Mouse (Mus musculus): Measurements from ENCODE around the gene St6galnac4. TPM values are rescaled to one million over a fixed set of nuclear protein-coding genes. Genes with fewer than 3 reads are reported as not detected.

The St6galnac4 gene
- polyA plus RNA-seq (2015; fragmentation: Nextera tagmentation; extraction: Ambion mirVana), result 6.0 and 7.4 TPM in 2 replicates

DNA sequence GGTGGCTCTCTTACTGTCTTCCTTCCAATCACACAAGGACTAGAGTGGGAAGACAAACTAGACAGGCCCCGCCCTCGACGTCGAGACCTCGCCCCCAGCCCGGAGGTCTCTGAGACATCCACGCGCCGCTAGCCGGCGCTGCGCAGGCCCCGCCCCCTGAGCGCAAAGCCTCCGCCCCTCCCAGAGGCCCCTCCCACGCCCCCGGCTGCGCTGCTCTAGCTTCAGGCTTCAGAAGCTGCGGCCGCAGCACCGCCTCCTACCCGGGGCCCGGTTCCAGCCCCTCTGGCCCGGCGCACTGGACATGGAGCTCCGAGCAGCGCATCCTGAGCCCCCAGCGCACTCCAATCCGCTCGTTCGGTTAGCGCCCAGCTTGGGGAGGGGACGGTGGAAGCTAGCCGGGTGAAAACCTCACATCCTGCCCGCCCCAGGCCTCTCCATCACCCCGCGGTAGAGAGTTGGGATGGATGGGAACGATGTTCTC, at the start of gene St6galnac4:
Gene St6galnac4, plus strand, starts transcription at position 225 of the 481 bp plus-strand sequence.
- peak within 1 kb of the TSS; percentile 60 for H3K9ac ChIP-seq (ENCODE audit: low read depth, low read length)
- H3K4me3 ChIP-seq (ENCODE audit: low read depth, low read length), result peak within 1 kb of the TSS; percentile 66
- H3K4me2 ChIP-seq (ENCODE audit: low read depth, low read length), result peak within 1 kb of the TSS; percentile 75
- 0% methylated on average over 38 of the region's 38 CpGs for WGBS (ENCODE audit: insufficient replicate concordance)
- no peaks in the 10 kb centered on the region for H3K9me3 ChIP-seq (replicated peaks; ENCODE audit: control insufficient read depth, low read length)
- H3K36me3 ChIP-seq (ENCODE audit: control insufficient read depth, insufficient read depth), result no peaks in the 10 kb centered on the region
- no peaks in the 10 kb centered on the region for H3K27me3 ChIP-seq (ENCODE audit: control insufficient read depth, insufficient read depth, low read depth, low read length)
- H3K27ac ChIP-seq (ENCODE audit: low read length), result 0 out of 2 replicates have a peak within 1 kb of the TSS, but pooled peaks have one; percentile 19
- ATAC-seq (ENCODE audit: low read depth), result peak; percentile 85
- H3K4me1 ChIP-seq (ENCODE audit: control insufficient read depth, low read depth, low read length), result peaks cover 24% of the 10 kb centered on the region

DNA sequence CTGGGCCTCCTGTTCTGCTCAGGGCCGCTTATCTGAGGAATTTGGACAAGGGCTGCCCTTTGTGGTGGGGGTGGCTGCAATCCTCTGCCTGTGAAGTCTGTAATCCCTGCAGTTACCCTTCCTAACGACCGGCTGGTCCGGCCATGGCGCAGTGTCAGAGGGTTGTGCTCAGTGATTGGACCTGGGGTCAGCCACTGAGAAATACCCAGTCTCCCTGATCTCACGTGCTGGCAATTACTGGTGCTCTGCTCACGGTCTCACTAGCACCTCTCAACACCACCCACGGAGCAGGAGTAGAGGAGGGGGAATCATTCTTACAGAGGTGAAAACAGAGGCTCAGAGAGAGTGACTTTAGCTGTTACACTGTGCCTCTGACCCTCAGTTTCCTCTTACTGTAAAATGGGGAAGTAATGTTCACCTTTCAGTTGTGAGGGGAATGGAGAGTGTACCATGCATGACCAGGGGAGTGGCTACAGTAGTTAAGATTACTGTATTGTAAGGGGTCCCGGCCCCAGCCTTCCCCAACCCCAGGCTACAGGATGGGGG, 49.5 kb upstream of the St6galnac4 start:
- H3K36me3 ChIP-seq (ENCODE audit: control insufficient read depth, insufficient read depth), result no peaks in the 10 kb centered on the region
- H3K4me1 ChIP-seq (ENCODE audit: control insufficient read depth, low read depth, low read length), result peaks cover 29% of the 10 kb centered on the region
- WGBS (ENCODE audit: insufficient replicate concordance), result 9% methylated on average over 9 of the region's 9 CpGs
- H3K4me3 ChIP-seq (ENCODE audit: low read depth, low read length), result peak overlapping the region; percentile 77
- peak overlapping the region; percentile 17; the same call in 1 of the 2 replicates for H3K9ac ChIP-seq (ENCODE audit: low read depth, low read length)
- no peaks in the 10 kb centered on the region for H3K9me3 ChIP-seq (replicated peaks; ENCODE audit: control insufficient read depth, low read length)
- H3K4me2 ChIP-seq (ENCODE audit: low read depth, low read length), result peak overlapping the region; percentile 99
- H3K27me3 ChIP-seq (ENCODE audit: control insufficient read depth, insufficient read depth, low read depth, low read length), result peaks cover 42% of the 10 kb centered on the region
- no peak for ATAC-seq (ENCODE audit: low read depth)
- H3K27ac ChIP-seq (ENCODE audit: low read length), result peak overlapping the region; percentile 74

DNA sequence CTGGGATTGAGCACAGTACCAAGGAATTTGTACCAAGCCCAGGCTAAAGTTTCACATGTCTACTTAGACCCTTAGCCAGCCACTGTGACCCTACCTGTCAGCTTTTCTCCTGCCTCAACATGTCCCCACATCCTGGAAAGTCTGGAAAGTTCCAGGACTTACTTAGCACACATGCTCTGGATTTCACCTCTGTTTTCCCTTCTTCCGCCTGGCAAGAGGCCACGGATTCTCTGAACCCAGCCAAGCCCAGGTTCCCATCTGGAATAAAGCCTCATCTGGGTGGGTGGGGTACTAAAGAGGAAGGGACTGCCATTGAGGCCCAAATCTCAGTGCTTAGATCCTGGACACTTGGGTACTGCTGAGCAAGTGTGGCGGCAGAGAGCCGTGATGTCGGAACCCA, 49.0 kb upstream of the St6galnac4 start:
- Histone ChIP-seq H3K9me3 (replicated peaks; ENCODE audit: control insufficient read depth, low read length) (no peaks in the 10 kb centered on the region), H3K4me3 (ENCODE audit: low read depth, low read length) (no peak overlapping the region), H3K27me3 (ENCODE audit: control insufficient read depth, insufficient read depth, low read depth, low read length) (peaks cover 42% of the 10 kb centered on the region), H3K4me1 (ENCODE audit: control insufficient read depth, low read depth, low read length) (peaks cover 29% of the 10 kb centered on the region), H3K27ac (ENCODE audit: low read length) (no peak overlapping the region), H3K9ac (ENCODE audit: low read depth, low read length) (no peak overlapping the region), H3K4me2 (ENCODE audit: low read depth, low read length) (no peak overlapping the region), H3K36me3 (ENCODE audit: control insufficient read depth, insufficient read depth) (no peaks in the 10 kb centered on the region)
- no peak for ATAC-seq (ENCODE audit: low read depth)
- WGBS (ENCODE audit: insufficient replicate concordance), result 83% methylated on average over 5 of the region's 5 CpGs

DNA sequence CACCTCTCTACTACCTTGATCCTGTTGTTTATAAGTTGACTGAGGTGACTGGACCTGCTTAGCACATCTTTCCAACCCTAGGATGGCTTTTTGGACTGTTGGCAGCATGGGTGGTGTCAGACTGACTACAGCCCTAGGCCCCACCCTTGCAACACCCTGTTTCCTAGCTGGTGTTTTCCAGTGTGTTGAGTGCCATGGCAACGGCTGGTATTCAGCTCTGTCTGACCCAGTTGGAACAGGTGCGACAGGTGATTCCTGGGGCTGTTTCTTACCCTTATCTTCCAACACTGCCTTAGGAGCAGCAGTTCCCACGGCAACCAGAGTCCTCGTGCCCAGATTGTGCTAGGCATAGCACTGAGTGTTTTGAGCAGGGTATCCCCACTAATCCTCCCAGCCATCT, 48.4 kb upstream of the St6galnac4 start:
- Histone ChIP-seq H3K9ac (ENCODE audit: low read depth, low read length) (no peak overlapping the region), H3K4me3 (ENCODE audit: low read depth, low read length) (no peak overlapping the region), H3K4me2 (ENCODE audit: low read depth, low read length) (no peak overlapping the region), H3K27me3 (ENCODE audit: control insufficient read depth, insufficient read depth, low read depth, low read length) (peaks cover 40% of the 10 kb centered on the region), H3K9me3 (replicated peaks; ENCODE audit: control insufficient read depth, low read length) (no peaks in the 10 kb centered on the region), H3K4me1 (ENCODE audit: control insufficient read depth, low read depth, low read length) (peaks cover 29% of the 10 kb centered on the region), H3K27ac (ENCODE audit: low read length) (no peak overlapping the region), H3K36me3 (ENCODE audit: control insufficient read depth, insufficient read depth) (no peaks in the 10 kb centered on the region)
- no peak for ATAC-seq (ENCODE audit: low read depth)
- 56% methylated on average over 4 of the region's 4 CpGs for WGBS (ENCODE audit: insufficient replicate concordance)

DNA sequence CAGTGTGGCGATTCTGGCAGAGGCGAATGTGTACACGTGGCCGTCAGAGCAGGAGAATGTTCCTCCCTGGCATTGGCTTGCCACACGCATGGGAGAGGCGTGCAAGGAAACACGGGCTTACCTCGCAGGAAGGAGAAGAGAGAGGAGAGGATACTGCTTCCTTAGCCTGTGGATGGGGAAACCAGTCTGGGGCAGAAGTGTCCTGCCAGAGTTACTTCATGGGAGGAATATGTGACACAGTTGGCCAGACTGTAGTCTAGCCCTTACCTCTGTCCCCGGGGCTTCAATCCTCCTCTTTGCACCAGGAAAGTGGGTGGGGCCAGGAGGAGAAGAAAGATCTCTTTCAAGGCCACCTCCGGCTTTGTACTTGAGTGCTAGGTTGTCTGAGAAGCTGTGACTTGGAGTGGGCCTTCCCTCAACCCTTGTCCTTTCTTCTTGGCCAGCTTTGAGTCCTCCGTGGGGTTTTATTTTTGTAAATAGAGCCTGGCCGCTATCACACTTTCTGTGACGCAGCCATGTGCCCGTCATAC, 47.4 kb upstream of the St6galnac4 start:
- H3K9ac ChIP-seq (ENCODE audit: low read depth, low read length), result no peak overlapping the region
- H3K27ac ChIP-seq (ENCODE audit: low read length), result no peak overlapping the region
- ATAC-seq (ENCODE audit: low read depth), result no peak
- H3K36me3 ChIP-seq (ENCODE audit: control insufficient read depth, insufficient read depth), result no peaks in the 10 kb centered on the region
- H3K27me3 ChIP-seq (ENCODE audit: control insufficient read depth, insufficient read depth, low read depth, low read length), result peaks cover 40% of the 10 kb centered on the region
- WGBS (ENCODE audit: insufficient replicate concordance), result 69% methylated on average over 14 of the region's 14 CpGs
- no peak overlapping the region for H3K4me2 ChIP-seq (ENCODE audit: low read depth, low read length)
- H3K4me1 ChIP-seq (ENCODE audit: control insufficient read depth, low read depth, low read length), result peaks cover 25% of the 10 kb centered on the region
- no peak overlapping the region for H3K4me3 ChIP-seq (ENCODE audit: low read depth, low read length)
- H3K9me3 ChIP-seq (replicated peaks; ENCODE audit: control insufficient read depth, low read length), result no peaks in the 10 kb centered on the region

DNA sequence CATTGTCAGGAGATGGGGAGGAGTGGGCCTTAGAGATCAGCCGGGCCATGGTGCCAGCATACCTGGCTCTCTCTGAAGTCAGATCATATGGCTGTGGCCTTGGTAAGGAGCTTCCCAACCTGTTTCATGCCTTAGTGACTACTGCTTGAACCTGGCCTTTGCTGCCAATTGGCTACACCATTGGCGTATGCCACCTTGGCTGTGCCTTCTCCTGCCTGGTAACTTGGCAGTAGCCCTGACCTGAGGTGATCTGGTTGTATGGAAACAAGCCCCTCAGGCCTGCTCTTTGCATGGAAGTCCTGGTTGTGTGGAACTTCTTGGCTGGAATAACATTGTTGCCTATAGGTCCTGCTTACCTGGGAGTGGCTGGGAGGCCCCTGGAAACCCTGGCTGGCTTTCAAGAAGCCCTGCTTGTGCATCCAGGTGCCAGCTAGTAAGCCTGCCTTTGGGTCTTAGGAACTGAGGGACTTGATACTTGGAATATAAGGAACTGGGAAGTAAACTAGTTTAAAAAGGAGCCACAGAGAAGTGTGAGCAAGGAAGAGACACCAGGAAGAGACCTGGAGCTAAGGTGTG, 45.5 kb upstream of the St6galnac4 start:
- no peak overlapping the region for H3K9ac ChIP-seq (ENCODE audit: low read depth, low read length)
- H3K9me3 ChIP-seq (replicated peaks; ENCODE audit: control insufficient read depth, low read length), result no peaks in the 10 kb centered on the region
- no peak for ATAC-seq (ENCODE audit: low read depth)
- H3K4me2 ChIP-seq (ENCODE audit: low read depth, low read length), result no peak overlapping the region
- no peaks in the 10 kb centered on the region for H3K36me3 ChIP-seq (ENCODE audit: control insufficient read depth, insufficient read depth)
- peaks cover 14% of the 10 kb centered on the region for H3K4me1 ChIP-seq (ENCODE audit: control insufficient read depth, low read depth, low read length)
- WGBS (ENCODE audit: insufficient replicate concordance), result 59% methylated on average over 2 of the region's 2 CpGs
- peaks cover 27% of the 10 kb centered on the region for H3K27me3 ChIP-seq (ENCODE audit: control insufficient read depth, insufficient read depth, low read depth, low read length)
- H3K27ac ChIP-seq (ENCODE audit: low read length), result no peak overlapping the region
- no peak overlapping the region for H3K4me3 ChIP-seq (ENCODE audit: low read depth, low read length)

DNA sequence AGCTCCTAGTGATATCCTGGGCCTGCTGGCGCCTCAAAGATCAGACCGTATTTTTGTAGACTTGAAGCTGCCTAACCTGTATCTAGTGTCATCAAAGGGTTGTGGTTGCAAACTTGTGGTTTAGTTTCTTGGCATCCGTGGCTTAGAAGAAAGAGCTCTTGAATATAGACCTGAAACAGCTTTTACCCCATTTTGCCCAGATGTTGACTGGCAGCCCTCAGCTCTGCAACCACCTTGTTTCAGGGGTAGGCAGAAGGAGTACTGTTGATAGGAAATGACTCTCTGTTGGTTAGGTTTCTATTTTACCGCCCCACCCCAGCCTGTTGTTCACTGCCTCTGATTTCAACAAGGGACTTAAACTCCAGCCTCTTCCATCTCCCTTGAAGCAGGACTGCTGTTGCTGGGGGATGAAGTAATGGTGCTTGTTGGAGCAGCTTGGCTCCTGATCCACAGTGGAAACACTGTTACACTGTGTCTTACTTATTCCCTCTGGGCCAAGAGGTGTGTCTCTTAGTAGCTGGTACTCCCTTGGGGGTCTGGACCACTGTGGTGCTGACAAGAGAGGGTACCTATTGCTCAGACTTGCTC, 44.8 kb upstream of the St6galnac4 start:
- ATAC-seq (ENCODE audit: low read depth), result no peak
- WGBS (ENCODE audit: insufficient replicate concordance), result 25% methylated on average over 4 of the region's 4 CpGs
- Histone ChIP-seq H3K27ac (ENCODE audit: low read length) (no peak overlapping the region), H3K4me3 (ENCODE audit: low read depth, low read length) (no peak overlapping the region), H3K4me1 (ENCODE audit: control insufficient read depth, low read depth, low read length) (peaks cover 8% of the 10 kb centered on the region), H3K4me2 (ENCODE audit: low read depth, low read length) (no peak overlapping the region), H3K9me3 (replicated peaks; ENCODE audit: control insufficient read depth, low read length) (no peaks in the 10 kb centered on the region), H3K36me3 (ENCODE audit: control insufficient read depth, insufficient read depth) (no peaks in the 10 kb centered on the region), H3K9ac (ENCODE audit: low read depth, low read length) (no peak overlapping the region), H3K27me3 (ENCODE audit: control insufficient read depth, insufficient read depth, low read depth, low read length) (peaks cover 20% of the 10 kb centered on the region)

DNA sequence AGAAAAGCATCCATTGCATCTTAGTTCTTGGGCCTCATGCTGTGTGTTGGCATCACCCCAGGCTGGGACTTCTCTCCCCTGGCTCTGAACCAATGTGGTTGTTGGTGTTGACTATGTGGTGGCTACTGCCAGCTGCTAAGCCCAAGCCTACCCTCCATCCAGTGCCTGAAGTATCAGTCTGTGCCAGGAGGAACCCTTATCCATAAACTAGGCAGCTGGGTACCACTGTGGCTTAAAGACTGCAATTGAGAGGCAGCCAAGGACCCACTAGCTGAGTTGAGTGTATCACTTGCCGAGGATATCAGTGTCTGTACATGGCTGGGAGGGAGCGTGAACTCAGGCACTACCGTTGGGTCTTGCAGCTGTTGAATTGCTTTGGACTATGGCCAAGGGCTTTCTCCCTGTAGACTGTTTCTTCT, 43.9 kb upstream of the St6galnac4 start:
- H3K4me1 ChIP-seq (ENCODE audit: control insufficient read depth, low read depth, low read length), result no peaks in the 10 kb centered on the region; the same call in 1 of the 2 replicates
- H3K4me3 ChIP-seq (ENCODE audit: low read depth, low read length), result no peak overlapping the region
- WGBS (ENCODE audit: insufficient replicate concordance), result 80% methylated on average over 3 of the region's 3 CpGs
- H3K9me3 ChIP-seq (replicated peaks; ENCODE audit: control insufficient read depth, low read length), result no peaks in the 10 kb centered on the region
- peaks cover 11% of the 10 kb centered on the region for H3K27me3 ChIP-seq (ENCODE audit: control insufficient read depth, insufficient read depth, low read depth, low read length)
- no peak overlapping the region for H3K27ac ChIP-seq (ENCODE audit: low read length)
- H3K4me2 ChIP-seq (ENCODE audit: low read depth, low read length), result no peak overlapping the region
- no peak for ATAC-seq (ENCODE audit: low read depth)
- H3K9ac ChIP-seq (ENCODE audit: low read depth, low read length), result no peak overlapping the region
- no peaks in the 10 kb centered on the region for H3K36me3 ChIP-seq (ENCODE audit: control insufficient read depth, insufficient read depth)

DNA sequence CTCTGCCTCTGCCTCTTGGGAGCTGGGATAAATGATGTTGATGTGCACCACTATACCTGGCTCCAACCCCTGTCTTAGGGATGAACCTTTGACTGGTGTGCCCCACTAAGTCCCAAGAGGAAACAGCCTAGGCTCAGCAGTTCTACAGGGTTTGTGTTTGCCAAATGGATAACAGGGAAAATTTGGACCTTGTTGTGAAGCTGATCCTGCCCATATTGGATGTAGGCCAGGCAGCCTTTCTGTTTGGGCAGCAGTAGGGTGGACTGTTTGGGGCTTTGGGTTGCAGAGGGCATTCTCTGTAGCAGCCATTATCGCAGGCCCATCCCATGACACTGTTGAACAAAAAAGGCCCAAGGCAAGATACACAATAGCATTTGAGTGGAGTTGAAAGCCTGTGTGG, 39.9 kb upstream of the St6galnac4 start:
- Histone ChIP-seq H3K27me3 (ENCODE audit: control insufficient read depth, insufficient read depth, low read depth, low read length) (no peaks in the 10 kb centered on the region), H3K36me3 (ENCODE audit: control insufficient read depth, insufficient read depth) (no peaks in the 10 kb centered on the region), H3K9ac (ENCODE audit: low read depth, low read length) (no peak overlapping the region), H3K4me2 (ENCODE audit: low read depth, low read length) (no peak overlapping the region), H3K9me3 (replicated peaks; ENCODE audit: control insufficient read depth, low read length) (no peaks in the 10 kb centered on the region), H3K4me1 (ENCODE audit: control insufficient read depth, low read depth, low read length) (no peaks in the 10 kb centered on the region), H3K4me3 (ENCODE audit: low read depth, low read length) (no peak overlapping the region), H3K27ac (ENCODE audit: low read length) (no peak overlapping the region)
- 72% methylated on average over 1 of the region's 1 CpGs for WGBS (ENCODE audit: insufficient replicate concordance)
- ATAC-seq (ENCODE audit: low read depth), result no peak

All from liver, embryonic 16.5 days (tissue).